Mouse (Mus musculus) cerebellum, adult 9-10 months (tissue): ENCODE results near the gene Arntl.
A peak's percentile ranks its signal among the peaks of the same experiment; 100 is the strongest.

Experiments used
- DNase-seq: peaks from one replicate; pipeline ENCODE4 v3.0.0; 2022

Arntl gene

GRCm38 (mm10) chr7:113206644-113207470 is at the start of gene Arntl:
Arntl (plus strand) TSS chr7:113207465.
- DNase-seq: peak; percentile 99

GRCm38 (mm10) chr7:113161077-113161698 is 46.1 kb upstream of the Arntl start:
- DNase-seq: no peak

GRCm38 (mm10) chr7:113164719-113165118 is 42.5 kb upstream of the Arntl start:
- DNase-seq: no peak

GRCm38 (mm10) chr7:113167092-113167491 is 40.2 kb upstream of the Arntl start:
- peak; percentile 41 for DNase-seq

- DNase-seq: no peak
Measured at GRCm38 (mm10) chr7:113168609-113169008, 38.7 kb upstream of the Arntl start.

GRCm38 (mm10) chr7:113172425-113172824 is 34.8 kb upstream of the Arntl start:
- DNase-seq: no peak

GRCm38 (mm10) chr7:113175481-113175880 is 31.8 kb upstream of the Arntl start:
- no peak for DNase-seq

- no peak for DNase-seq
Measured at GRCm38 (mm10) chr7:113178073-113178472, 29.2 kb upstream of the Arntl start.

GRCm38 (mm10) chr7:113183787-113184186 is 23.5 kb upstream of the Arntl start:
- DNase-seq: no peak

GRCm38 (mm10) chr7:113185056-113185455 is 22.2 kb upstream of the Arntl start:
- no peak for DNase-seq

GRCm38 (mm10) chr7:113186041-113186800 is 21.0 kb upstream of the Arntl start:
- no peak for DNase-seq

- no peak for DNase-seq
Measured at GRCm38 (mm10) chr7:113188091-113188490, 19.2 kb upstream of the Arntl start.

- DNase-seq: no peak
Measured at GRCm38 (mm10) chr7:113188566-113188965, 18.7 kb upstream of the Arntl start.

GRCm38 (mm10) chr7:113191787-113192186 is 15.5 kb upstream of the Arntl start:
- no peak for DNase-seq

GRCm38 (mm10) chr7:113192714-113193365 is 14.4 kb upstream of the Arntl start:
- DNase-seq: no peak

- no peak for DNase-seq
Measured at GRCm38 (mm10) chr7:113193872-113194271, 13.4 kb upstream of the Arntl start.

GRCm38 (mm10) chr7:113195271-113195670 is 12.0 kb upstream of the Arntl start:
- no peak for DNase-seq

GRCm38 (mm10) chr7:113196171-113196570 is 11.1 kb upstream of the Arntl start:
- no peak for DNase-seq

GRCm38 (mm10) chr7:113197161-113197775 is 10.0 kb upstream of the Arntl start:
- DNase-seq: no peak

- DNase-seq: no peak
Measured at GRCm38 (mm10) chr7:113201584-113201983, 5.7 kb upstream of the Arntl start.

GRCm38 (mm10) chr7:113207471-113208387 is 464 bp downstream of the Arntl start:
- peak; percentile 66 for DNase-seq

GRCm38 (mm10) chr7:113208388-113208753 is 1.1 kb downstream of the Arntl start:
- DNase-seq: no peak
